Mouse (Mus musculus): ENCODE measurements around the gene Uggt2.

The Uggt2 gene

GRCm38 (mm10) chr14:119098851-119099569, at the start of gene Uggt2:
Uggt2 (minus strand) TSS chr14:119099430.
- peak; percentile 94 for DNase-seq

- peak; percentile 28 for DNase-seq
Measured at GRCm38 (mm10) chr14:119139381-119139950, 40.2 kb upstream of the Uggt2 start.

GRCm38 (mm10) chr14:119138786-119139100, 39.5 kb upstream of the Uggt2 start:
- DNase-seq: peak; percentile 54

GRCm38 (mm10) chr14:119137906-119138785, 38.9 kb upstream of the Uggt2 start, which contains the start of gene Hs6st3:
Hs6st3 (plus strand) TSS chr14:119138341.
- peak; percentile 56 for DNase-seq

- DNase-seq: peak; percentile 93
Measured at GRCm38 (mm10) chr14:119137512-119137905, 38.3 kb upstream of the Uggt2 start.

- no peak for DNase-seq
Measured at GRCm38 (mm10) chr14:119127330-119127729, 28.1 kb upstream of the Uggt2 start.

- DNase-seq: no peak
Measured at GRCm38 (mm10) chr14:119125840-119126239, 26.6 kb upstream of the Uggt2 start.

GRCm38 (mm10) chr14:119124061-119124460, 24.8 kb upstream of the Uggt2 start:
- no peak for DNase-seq

- no peak for DNase-seq
Measured at GRCm38 (mm10) chr14:119123582-119123981, 24.4 kb upstream of the Uggt2 start.

- no peak for DNase-seq
Measured at GRCm38 (mm10) chr14:119112558-119112957, 13.3 kb upstream of the Uggt2 start.

- no peak for DNase-seq
Measured at GRCm38 (mm10) chr14:119109776-119110218, 10.6 kb upstream of the Uggt2 start.

- DNase-seq: no peak
Measured at GRCm38 (mm10) chr14:119108776-119109301, 9.6 kb upstream of the Uggt2 start.

GRCm38 (mm10) chr14:119107591-119107990, 8.4 kb upstream of the Uggt2 start:
- peak; percentile 41 for DNase-seq

GRCm38 (mm10) chr14:119099570-119099891, 301 bp upstream of the Uggt2 start:
- DNase-seq: no peak

GRCm38 (mm10) chr14:119061811-119062210, 37.4 kb downstream of the Uggt2 start:
- DNase-seq: no peak

GRCm38 (mm10) chr14:119060682-119061081, 38.5 kb downstream of the Uggt2 start:
- no peak for DNase-seq

GRCm38 (mm10) chr14:119057014-119057413, 42.2 kb downstream of the Uggt2 start:
- DNase-seq: no peak

GRCm38 (mm10) chr14:119052969-119053368, 46.3 kb downstream of the Uggt2 start:
- DNase-seq: no peak

GRCm38 (mm10) chr14:119052361-119052760, 46.9 kb downstream of the Uggt2 start:
- DNase-seq: no peak

GRCm38 (mm10) chr14:119043765-119044164, 55.5 kb downstream of the Uggt2 start:
- no peak for DNase-seq

GRCm38 (mm10) chr14:119040253-119040652, 59.0 kb downstream of the Uggt2 start:
- DNase-seq: peak; percentile 11

GRCm38 (mm10) chr14:119037755-119038154, 61.5 kb downstream of the Uggt2 start:
- DNase-seq: no peak

- no peak for DNase-seq
Measured at GRCm38 (mm10) chr14:119037076-119037683, 62.0 kb downstream of the Uggt2 start.
